Mouse (Mus musculus) embryonic facial prominence, embryonic 11.5 days (tissue): ENCODE measurements at regions not wholly inside any gene's neighbourhood (a gene's known extent, or its start where the extent isn't known, plus 50 kb on each side); places are given as distances from the start of the nearest gene placed in this dataset.

Experiments used
- ATAC-seq: fragments of 200-750 bp; cut with Nextera tagmentation; replicated peaks from 2 replicates; pipeline ENCODE4 v1.8.0; 2017; ENCODE audit warnings: low read depth; ENCODE audit not compliant: insufficient number of reproducible peaks, low FRiP score, low TSS enrichment
- DNase-seq: peaks from one replicate; pipeline ENCODE4 v3.0.0-alpha.2; 2015; ENCODE audit warnings: low spot score
- H3K27ac ChIP-seq: fragments of 300-500 bp; sonication (generic); replicated peaks from 2 replicates; pipeline ENCODE4 v1.5.1; 2014; ENCODE audit warnings: mild to moderate bottlenecking, low read depth, low read length, control low read depth
- H3K27me3 ChIP-seq: fragments of 300-500 bp; sonication (generic); 2 replicates; pipeline ENCODE4 v1.6.1; 2014; ENCODE audit warnings: mild to moderate bottlenecking, low read length, moderate library complexity, mixed read lengths; ENCODE audit not compliant: control insufficient read depth, insufficient read depth
- H3K36me3 ChIP-seq: fragments of 300-500 bp; sonication (generic); replicated peaks from 2 replicates; pipeline ENCODE4 v1.6.1; 2014; ENCODE audit warnings: low read depth, mild to moderate bottlenecking, low read length, moderate library complexity, mixed read lengths; ENCODE audit not compliant: control insufficient read depth, insufficient read depth
- H3K4me1 ChIP-seq: fragments of 300-500 bp; sonication (generic); 2 replicates; pipeline ENCODE4 v1.6.1; 2014; ENCODE audit warnings: low read length, mixed read lengths; ENCODE audit not compliant: control insufficient read depth, insufficient read depth
- H3K4me2 ChIP-seq: fragments of 300-500 bp; sonication (generic); 2 replicates; pipeline ENCODE4 v1.6.1; 2014; ENCODE audit warnings: low read depth, mild to moderate bottlenecking, control low read depth, low read length, moderate library complexity
- H3K4me3 ChIP-seq: fragments of 300-500 bp; sonication (generic); 2 replicates; pipeline ENCODE4 v1.5.1; 2014; ENCODE audit warnings: low read depth, low read length, control low read depth
- H3K9ac ChIP-seq: fragments of 300-500 bp; sonication (generic); replicated peaks from 2 replicates; pipeline ENCODE4 v1.6.1; 2014; ENCODE audit warnings: mild to moderate bottlenecking, control low read depth, low read length
- H3K9me3 ChIP-seq: fragments of 300-500 bp; sonication (generic); replicated peaks from 2 replicates; pipeline ENCODE4 v1.6.1; 2016; ENCODE audit warnings: mild to moderate bottlenecking, low read length, inconsistent platforms, mixed read lengths; ENCODE audit not compliant: control insufficient read depth
- WGBS: fragments of 180-500 bp; shearing (Covaris S2); extraction: QIAGEN DNeasy Blood & Tissue Kit; methylation state at CpG from one replicate; pipeline ENCODE4 v1.1.7; 2014; 5-methylcytosine and 5-hydroxymethylcytosine counted together

- H3K36me3 ChIP-seq = no peaks in the 10 kb centered on the region
- no peak for ATAC-seq
- no peaks in the 10 kb centered on the region for H3K27me3 ChIP-seq
- WGBS = 69% methylated on average over 1 of the region's 1 CpGs
- H3K4me2 ChIP-seq = no peak overlapping the region
- no peaks in the 10 kb centered on the region for H3K4me1 ChIP-seq
- DNase-seq = peak; percentile 5
- H3K9me3 ChIP-seq = no peaks in the 10 kb centered on the region
- no peak overlapping the region for H3K4me3 ChIP-seq
- no peak overlapping the region for H3K9ac ChIP-seq
- H3K27ac ChIP-seq = no peak overlapping the region
Measured at GRCm38 (mm10) chr4:23567827-23568226, 928.4 kb upstream of the Mms22l start.

GRCm38 (mm10) chr4:23573013-23573412 lies 923.2 kb upstream of the Mms22l start:
- ATAC-seq (no peak), DNase-seq (no peak)
- H3K9me3 ChIP-seq = no peaks in the 10 kb centered on the region
- H3K4me2 ChIP-seq = no peak overlapping the region
- no peak overlapping the region for H3K27ac ChIP-seq
- H3K36me3 ChIP-seq = no peaks in the 10 kb centered on the region
- no peak overlapping the region for H3K4me3 ChIP-seq
- no peak overlapping the region for H3K9ac ChIP-seq
- no peaks in the 10 kb centered on the region for H3K27me3 ChIP-seq
- H3K4me1 ChIP-seq = no peaks in the 10 kb centered on the region

GRCm38 (mm10) chr4:23587412-23587811 lies 908.8 kb upstream of the Mms22l start:
- 59% methylated on average over 2 of the region's 2 CpGs for WGBS
- no peak for DNase-seq

GRCm38 (mm10) chr4:23590883-23591282 lies 905.4 kb upstream of the Mms22l start:
- no peak overlapping the region for H3K27ac ChIP-seq
- DNase-seq (no peak), ATAC-seq (no peak)
- no peaks in the 10 kb centered on the region for H3K36me3 ChIP-seq
- no peak overlapping the region for H3K4me3 ChIP-seq
- 61% methylated on average over 3 of the region's 3 CpGs for WGBS
- no peaks in the 10 kb centered on the region for H3K9me3 ChIP-seq
- no peaks in the 10 kb centered on the region for H3K27me3 ChIP-seq
- no peaks in the 10 kb centered on the region for H3K4me1 ChIP-seq
- H3K9ac ChIP-seq = no peak overlapping the region
- H3K4me2 ChIP-seq = no peak overlapping the region

More at GRCm38 (mm10) chr4:23587412-23587811, 908.8 kb upstream of the Mms22l start:
- Histone ChIP-seq H3K4me1 (no peaks in the 10 kb centered on the region), H3K9ac (no peak overlapping the region), H3K36me3 (no peaks in the 10 kb centered on the region), H3K9me3 (no peaks in the 10 kb centered on the region), H3K27me3 (no peaks in the 10 kb centered on the region), H3K4me3 (no peak overlapping the region), H3K4me2 (no peak overlapping the region), H3K27ac (no peak overlapping the region)
- no peak for ATAC-seq

- Histone ChIP-seq H3K4me1 (no peaks in the 10 kb centered on the region), H3K9me3 (no peaks in the 10 kb centered on the region), H3K4me3 (no peak overlapping the region), H3K36me3 (no peaks in the 10 kb centered on the region), H3K9ac (no peak overlapping the region), H3K4me2 (no peak overlapping the region), H3K27ac (no peak overlapping the region), H3K27me3 (no peaks in the 10 kb centered on the region)
- DNase-seq (no peak), ATAC-seq (no peak)
- WGBS = 86% methylated on average over 2 of the region's 2 CpGs
Measured at GRCm38 (mm10) chr4:23591593-23591992, 904.7 kb upstream of the Mms22l start.

- DNase-seq = no peak
- Histone ChIP-seq H3K9me3 (no peaks in the 10 kb centered on the region), H3K36me3 (no peaks in the 10 kb centered on the region), H3K4me1 (no peaks in the 10 kb centered on the region), H3K27ac (no peak overlapping the region), H3K4me2 (no peak overlapping the region), H3K27me3 (no peaks in the 10 kb centered on the region), H3K9ac (no peak overlapping the region), H3K4me3 (no peak overlapping the region)
- no peak for ATAC-seq
- WGBS = 94% methylated on average over 2 of the region's 2 CpGs
Measured at GRCm38 (mm10) chr4:23600070-23600469, 896.2 kb upstream of the Mms22l start.

- Histone ChIP-seq H3K36me3 (no peaks in the 10 kb centered on the region), H3K4me2 (no peak overlapping the region), H3K4me1 (no peaks in the 10 kb centered on the region), H3K4me3 (no peak overlapping the region), H3K9ac (no peak overlapping the region), H3K27ac (no peak overlapping the region), H3K27me3 (no peaks in the 10 kb centered on the region), H3K9me3 (no peaks in the 10 kb centered on the region)
- no peak for DNase-seq
- ATAC-seq = peak; percentile 73; the same call in 1 of the 2 replicates
- WGBS = 37% methylated on average over 13 of the region's 13 CpGs
Measured at GRCm38 (mm10) chr4:23601426-23602293, 894.6 kb upstream of the Mms22l start.

GRCm38 (mm10) chr4:23602294-23602932 lies 893.8 kb upstream of the Mms22l start:
- H3K9ac ChIP-seq = no peak overlapping the region
- WGBS = 60% methylated on average over 9 of the region's 9 CpGs
- no peaks in the 10 kb centered on the region for H3K36me3 ChIP-seq
- no peaks in the 10 kb centered on the region for H3K27me3 ChIP-seq
- H3K4me3 ChIP-seq = no peak overlapping the region
- no peaks in the 10 kb centered on the region for H3K9me3 ChIP-seq
- no peak for ATAC-seq
- no peaks in the 10 kb centered on the region for H3K4me1 ChIP-seq
- H3K27ac ChIP-seq = no peak overlapping the region
- H3K4me2 ChIP-seq = no peak overlapping the region
- DNase-seq = no peak
